Mouse (Mus musculus): ENCODE results near the gene Hist1h3b. TPM values are rescaled to one million over a fixed set of nuclear protein-coding genes. Genes with fewer than 3 reads are reported as not detected.

Gene Hist1h3b
- polyA plus RNA-seq, 1 experiment, result 1.3 TPM

DNA sequence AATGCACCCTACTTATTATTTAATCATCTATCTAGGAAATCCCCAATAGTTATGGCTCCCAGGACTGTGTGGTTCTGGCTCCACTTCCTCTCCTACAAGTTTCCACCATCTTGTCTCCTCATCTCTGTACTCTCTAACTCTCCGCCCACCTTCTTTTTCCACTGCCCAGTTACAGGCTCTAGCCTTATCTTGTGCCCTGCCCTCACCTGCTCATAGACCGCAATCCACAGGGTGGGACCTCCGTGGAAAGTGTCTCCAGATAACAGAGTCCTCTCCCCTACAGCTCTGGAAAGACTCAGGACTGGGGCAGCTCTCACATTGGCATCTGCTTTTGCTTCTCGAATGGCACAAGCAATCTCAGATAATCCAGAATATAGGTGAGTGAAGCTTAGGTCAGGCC lies 27.0 kb downstream of the Hist1h3b start:
- Histone ChIP-seq H3K27me3 (ENCODE audit: control insufficient read depth, insufficient read depth, insufficient read length) (no peaks in the 10 kb centered on the region), H3ac (ENCODE audit: control insufficient read depth, insufficient read length) (no peak overlapping the region), H3K36me3 (ENCODE audit: control insufficient read depth, insufficient read depth) (no peaks in the 10 kb centered on the region), H3K4me3 (no peak overlapping the region), H3K79me2 (ENCODE audit: control insufficient read depth, insufficient read depth) (no peaks in the 10 kb centered on the region), H3K4me2 (ENCODE audit: low read depth) (no peak overlapping the region)
- TF ChIP-seq MAX (IDR thresholded peaks at IDR 0.05; ENCODE audit: low read depth) (no peak), TCF3 (IDR thresholded peaks at IDR 0.05; ENCODE audit: insufficient read length, low read depth) (no peak), USF1 (IDR thresholded peaks at IDR 0.05; ENCODE audit: low read depth) (no peak), MYOD1 (IDR thresholded peaks at IDR 0.05; ENCODE audit: control insufficient read depth in 1 of 3, insufficient read length in 2 of 3, low read depth in 2 of 3) (no peak), CEBPB (IDR thresholded peaks at IDR 0.05; ENCODE audit: insufficient read depth, poor library complexity, severe bottlenecking) (no peak)

DNA sequence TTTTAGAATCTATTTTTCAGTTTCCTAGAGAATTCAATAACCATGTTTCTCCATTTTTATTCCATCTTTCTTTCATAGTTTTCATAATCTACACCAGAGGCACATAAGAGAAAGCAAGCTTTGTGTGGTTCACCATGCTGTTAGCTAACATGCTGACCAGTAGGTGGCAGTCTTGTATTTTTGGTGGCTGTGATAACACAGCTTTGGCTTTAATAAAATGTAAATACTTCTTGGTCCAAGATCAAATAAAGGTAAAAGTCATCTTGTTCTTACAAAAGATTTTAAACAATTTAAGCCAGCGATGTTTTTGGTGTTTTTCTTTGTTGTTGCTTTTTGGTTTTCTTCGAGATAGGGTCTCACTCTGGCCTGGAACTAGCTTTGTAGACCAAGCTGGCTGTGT lies 40.5 kb downstream of the Hist1h3b start:
- Histone ChIP-seq H3K27me3 (ENCODE audit: control insufficient read depth, insufficient read depth, insufficient read length) (peaks cover 14% of the 10 kb centered on the region), H3ac (ENCODE audit: control insufficient read depth, insufficient read length) (no peak overlapping the region), H3K4me2 (ENCODE audit: low read depth) (no peak overlapping the region), H3K36me3 (ENCODE audit: control insufficient read depth, insufficient read depth) (no peaks in the 10 kb centered on the region), H3K4me3 (no peak overlapping the region), H3K79me2 (ENCODE audit: control insufficient read depth, insufficient read depth) (no peaks in the 10 kb centered on the region)
- TF ChIP-seq MAX (IDR thresholded peaks at IDR 0.05; ENCODE audit: low read depth) (no peak), SRF (IDR thresholded peaks at IDR 0.05; ENCODE audit: control insufficient read depth, insufficient read length, low read depth) (no peak), MYOD1 (IDR thresholded peaks at IDR 0.05; ENCODE audit: control insufficient read depth in 1 of 3, insufficient read length in 2 of 3, low read depth in 2 of 3) (no peak), E2F4 (IDR thresholded peaks at IDR 0.05; ENCODE audit: insufficient read depth) (no peak), TCF12 (IDR thresholded peaks at IDR 0.05; ENCODE audit: insufficient read depth, poor library complexity, severe bottlenecking) (no peak), CEBPB (IDR thresholded peaks at IDR 0.05; ENCODE audit: insufficient read depth, poor library complexity, severe bottlenecking) (no peak)

DNA sequence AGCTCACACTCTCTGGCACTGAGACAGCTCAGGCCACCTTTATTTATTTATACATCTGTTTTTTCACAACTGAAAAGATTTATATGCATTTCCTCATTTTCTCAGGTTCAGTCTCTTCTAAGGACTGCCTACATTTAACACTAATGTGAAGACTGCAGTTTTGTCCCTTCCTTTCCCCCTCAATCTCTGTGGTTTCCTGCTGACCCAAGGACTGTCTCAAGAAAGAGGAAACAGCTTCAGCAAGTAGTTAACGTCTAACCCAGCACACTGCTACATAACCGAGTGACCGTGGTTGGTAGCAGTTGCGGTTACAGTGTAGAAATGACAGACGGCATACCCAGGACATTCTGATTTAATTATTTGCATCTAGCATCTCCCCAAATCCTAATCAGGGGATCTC lies 47.3 kb downstream of the Hist1h3b start:
- Histone ChIP-seq H3K4me2 (ENCODE audit: low read depth) (no peak overlapping the region), H3K27me3 (ENCODE audit: control insufficient read depth, insufficient read depth, insufficient read length) (no peaks in the 10 kb centered on the region), H3K4me3 (no peak overlapping the region), H3K36me3 (ENCODE audit: control insufficient read depth, insufficient read depth) (no peaks in the 10 kb centered on the region), H3K79me2 (ENCODE audit: control insufficient read depth, insufficient read depth) (no peaks in the 10 kb centered on the region), H3ac (ENCODE audit: control insufficient read depth, insufficient read length) (no peak overlapping the region)
- TF ChIP-seq CEBPB (IDR thresholded peaks at IDR 0.05; ENCODE audit: insufficient read depth, poor library complexity, severe bottlenecking) (no peak), REST (IDR thresholded peaks at IDR 0.05; ENCODE audit: insufficient read depth, insufficient read length) (no peak), POLR2A (IDR thresholded peaks at IDR 0.05; ENCODE audit: insufficient read length, low read depth) (no peak), TCF3 (IDR thresholded peaks at IDR 0.05; ENCODE audit: insufficient read length, low read depth) (no peak), POLR2AphosphoS2 (IDR thresholded peaks at IDR 0.05; ENCODE audit: insufficient read length, low read depth) (no peak), MYOG (IDR thresholded peaks at IDR 0.05; ENCODE audit: control insufficient read depth in 1 of 3, insufficient read depth in 1 of 3, insufficient read length in 2 of 3, low read depth in 2 of 3) (no peak), SRF (IDR thresholded peaks at IDR 0.05; ENCODE audit: control insufficient read depth, insufficient read length, low read depth) (no peak), E2F4 (IDR thresholded peaks at IDR 0.05; ENCODE audit: insufficient read depth) (no peak), MAX (IDR thresholded peaks at IDR 0.05; ENCODE audit: low read depth) (no peak), USF1 (IDR thresholded peaks at IDR 0.05; ENCODE audit: low read depth) (no peak), TCF12 (IDR thresholded peaks at IDR 0.05; ENCODE audit: insufficient read depth, poor library complexity, severe bottlenecking) (no peak), MYOD1 (IDR thresholded peaks at IDR 0.05; ENCODE audit: control insufficient read depth in 1 of 3, insufficient read length in 2 of 3, low read depth in 2 of 3) (no peak)

Other genes starting within 250 kb of the Hist1h3b start
- gene Hist1h4h, start 221.2 kb upstream of the Hist1h3b start, polyA plus RNA-seq (2012; fragmentation: generic; extraction: Trizol), result 21.5 TPM
- gene Hist1h2af, start 218.4 kb upstream of the Hist1h3b start, polyA plus RNA-seq (2012; fragmentation: generic; extraction: Trizol), result 24.4 TPM
- gene Hist1h3g, start 216.8 kb upstream of the Hist1h3b start, polyA plus RNA-seq (2012; fragmentation: generic; extraction: Trizol), result 3.3 TPM
- 1.1 TPM for gene Hist1h2bh, start 208.9 kb upstream of the Hist1h3b start, polyA plus RNA-seq (2012; fragmentation: generic; extraction: Trizol)
- gene Hist1h3f, start 208.2 kb upstream of the Hist1h3b start, polyA plus RNA-seq (2012; fragmentation: generic; extraction: Trizol), result 0.91 TPM
- 4.1 TPM for gene Hist1h4f, start 200.6 kb upstream of the Hist1h3b start, polyA plus RNA-seq (2012; fragmentation: generic; extraction: Trizol)
- 0.65 TPM for gene Hist1h1d, start 199.0 kb upstream of the Hist1h3b start, polyA plus RNA-seq (2012; fragmentation: generic; extraction: Trizol)
- 1.7 TPM for gene Hist1h3e, start 189.9 kb upstream of the Hist1h3b start, polyA plus RNA-seq (2012; fragmentation: generic; extraction: Trizol)
- gene Hist1h2ae, start 181.0 kb upstream of the Hist1h3b start, polyA plus RNA-seq (2012; fragmentation: generic; extraction: Trizol), result 4.5 TPM
- gene Hist1h2bg, start 180.9 kb upstream of the Hist1h3b start, polyA plus RNA-seq (2012; fragmentation: generic; extraction: Trizol), result 7.8 TPM
- gene Hist1h2bf, start 178.1 kb upstream of the Hist1h3b start, polyA plus RNA-seq (2012; fragmentation: generic; extraction: Trizol), result 2.1 TPM
- 1.6 TPM for gene Hist1h2ad, start 177.9 kb upstream of the Hist1h3b start, polyA plus RNA-seq (2012; fragmentation: generic; extraction: Trizol)
- 2.5 TPM for gene Hist1h3d, start 176.5 kb upstream of the Hist1h3b start, polyA plus RNA-seq (2012; fragmentation: generic; extraction: Trizol)
- gene Hist1h4d, start 170.7 kb upstream of the Hist1h3b start, polyA plus RNA-seq (2012; fragmentation: generic; extraction: Trizol), result 1.8 TPM
- gene Hist1h2be, start 131.1 kb upstream of the Hist1h3b start, polyA plus RNA-seq (2012; fragmentation: generic; extraction: Trizol), result 4.3 TPM
- gene Hist1h1e, start 129.7 kb upstream of the Hist1h3b start, polyA plus RNA-seq (2012; fragmentation: generic; extraction: Trizol), result 4.7 TPM
- gene Hist1h2ac, start 68.3 kb upstream of the Hist1h3b start, polyA plus RNA-seq (2012; fragmentation: generic; extraction: Trizol), result 1.3 TPM
- gene Hist1h2bc, start 68.1 kb upstream of the Hist1h3b start, polyA plus RNA-seq (2012; fragmentation: generic; extraction: Trizol), result 113 TPM
- 0.05 TPM for gene Hist1h1t, start 56.5 kb upstream of the Hist1h3b start, polyA plus RNA-seq (2012; fragmentation: generic; extraction: Trizol)
- gene Hist1h4c, start 53.8 kb upstream of the Hist1h3b start, polyA plus RNA-seq (2012; fragmentation: generic; extraction: Trizol), result 0.56 TPM
- 5.1 TPM for gene Hfe, start 41.4 kb upstream of the Hist1h3b start, polyA plus RNA-seq (2012; fragmentation: generic; extraction: Trizol)
- gene Hist1h1c, start 13.5 kb upstream of the Hist1h3b start, polyA plus RNA-seq (2012; fragmentation: generic; extraction: Trizol), result 273 TPM
- gene Hist1h3c, start 6.7 kb upstream of the Hist1h3b start, polyA plus RNA-seq (2012; fragmentation: generic; extraction: Trizol), result 2.5 TPM
- 1.3 TPM for gene Hist1h2bb, start 5.5 kb upstream of the Hist1h3b start, polyA plus RNA-seq (2012; fragmentation: generic; extraction: Trizol)
- 2.1 TPM for gene Hist1h2ab, start 1.1 kb upstream of the Hist1h3b start, polyA plus RNA-seq (2012; fragmentation: generic; extraction: Trizol)
- 5.5 TPM for gene Hist1h4b, start 4.7 kb downstream of the Hist1h3b start, polyA plus RNA-seq (2012; fragmentation: generic; extraction: Trizol)
- 4.2 TPM for gene Hist1h4a, start 9.0 kb downstream of the Hist1h3b start, polyA plus RNA-seq (2012; fragmentation: generic; extraction: Trizol)
- 1.3 TPM for gene Hist1h3a, start 10.1 kb downstream of the Hist1h3b start, polyA plus RNA-seq (2012; fragmentation: generic; extraction: Trizol)
- 0.98 TPM for gene Hist1h1a, start 11.4 kb downstream of the Hist1h3b start, polyA plus RNA-seq (2012; fragmentation: generic; extraction: Trizol)
- gene Trim38, start 17.6 kb downstream of the Hist1h3b start, polyA plus RNA-seq (2012; fragmentation: generic; extraction: Trizol), result not detected
- not detected for gene Slc17a2, start 54.7 kb downstream of the Hist1h3b start, polyA plus RNA-seq (2012; fragmentation: generic; extraction: Trizol)
- not detected for gene Slc17a3, start 87.2 kb downstream of the Hist1h3b start, polyA plus RNA-seq (2012; fragmentation: generic; extraction: Trizol)
- not detected for gene Slc17a1, start 115.5 kb downstream of the Hist1h3b start, polyA plus RNA-seq (2012; fragmentation: generic; extraction: Trizol)
- 0.02 TPM for gene Slc17a4, start 162.7 kb downstream of the Hist1h3b start, polyA plus RNA-seq (2012; fragmentation: generic; extraction: Trizol)
- not detected for gene Hist1h2ba, start 181.9 kb downstream of the Hist1h3b start, polyA plus RNA-seq (2012; fragmentation: generic; extraction: Trizol)
- gene Hist1h2aa, start 182.2 kb downstream of the Hist1h3b start, polyA plus RNA-seq (2012; fragmentation: generic; extraction: Trizol), result not detected
- not detected for gene Scgn, start 238.9 kb downstream of the Hist1h3b start, polyA plus RNA-seq (2012; fragmentation: generic; extraction: Trizol)

Measured in myocyte (in vitro differentiated cells).